Mouse (Mus musculus) testis, postnatal 10 days (tissue): Measurements from ENCODE around the gene Vash2.
"Not testable (repeated sequence)": the region's sequence is repeated elsewhere in the genome, so short reads cannot be mapped to it uniquely, and the experiment has no call there.

Experiments used
- DNase-seq: peaks from one replicate; pipeline ENCODE4 v3.0.0; 2021; ENCODE audit warnings: low spot score

The Vash2 gene

GRCm38 (mm10) chr1:190927311-190927710 lies 51.8 kb downstream of the Vash2 start:
- DNase-seq = no peak

GRCm38 (mm10) chr1:190924812-190925211 lies 54.3 kb downstream of the Vash2 start, which contains the start of gene Angel2:
Gene Angel2 (plus strand): TSS chr1:190925112.
- not testable (repeated sequence) for DNase-seq

GRCm38 (mm10) chr1:190919725-190920469 lies 59.2 kb downstream of the Vash2 start:
- DNase-seq = no peak

GRCm38 (mm10) chr1:190918938-190919337 lies 60.2 kb downstream of the Vash2 start:
- no peak for DNase-seq

- DNase-seq = no peak
These were observed 66.5 kb downstream of the Vash2 start for GRCm38 (mm10) chr1:190912623-190913022.

- peak; percentile 85 for DNase-seq
These were observed 67.5 kb downstream of the Vash2 start, which contains the start of gene Rps6kc1 for GRCm38 (mm10) chr1:190911415-190912123. Gene Rps6kc1 (minus strand): TSS chr1:190911770.

- no peak for DNase-seq
These were observed 68.3 kb downstream of the Vash2 start for GRCm38 (mm10) chr1:190910836-190911235.

- DNase-seq = no peak
These were observed 74.4 kb downstream of the Vash2 start for GRCm38 (mm10) chr1:190904714-190905113.

- DNase-seq = no peak
These were observed 75.0 kb downstream of the Vash2 start for GRCm38 (mm10) chr1:190904136-190904535.

- DNase-seq = no peak
These were observed 78.0 kb downstream of the Vash2 start for GRCm38 (mm10) chr1:190901082-190901481.

- DNase-seq = no peak
These were observed 80.1 kb downstream of the Vash2 start for GRCm38 (mm10) chr1:190898899-190899575.

GRCm38 (mm10) chr1:190898186-190898585 lies 80.9 kb downstream of the Vash2 start:
- no peak for DNase-seq
